Mouse (Mus musculus) heart, embryonic 12.5 days (tissue): ENCODE measurements around the gene Rcan1. TPM values are rescaled to one million over a fixed set of nuclear protein-coding genes. Genes with fewer than 3 reads are reported as not detected.
"Not testable (repeated sequence)": the region's sequence is repeated elsewhere in the genome, so short reads cannot be mapped to it uniquely, and the experiment has no call there.

Experiments used
- ATAC-seq: fragments of 200-750 bp; cut with Nextera tagmentation; 2 replicates; pipeline ENCODE4 v1.8.0; 2017; ENCODE audit warnings: moderate TSS enrichment, moderate library complexity; ENCODE audit not compliant: insufficient number of reproducible peaks, low FRiP score
- H3K27ac ChIP-seq: fragments of 300-500 bp; sonication (generic); 2 replicates; pipeline ENCODE4 v1.5.1; 2016; ENCODE audit warnings: mild to moderate bottlenecking, moderate library complexity; ENCODE audit not compliant: poor library complexity, severe bottlenecking
- H3K27me3 ChIP-seq: fragments of 300-500 bp; sonication (generic); replicated peaks from 2 replicates; pipeline ENCODE4 v1.6.1; 2016; ENCODE audit warnings: mild to moderate bottlenecking, moderate library complexity
- H3K36me3 ChIP-seq: fragments of 300-500 bp; sonication (generic); 2 replicates; pipeline ENCODE4 v1.6.1; 2016; ENCODE audit warnings: mild to moderate bottlenecking, moderate library complexity
- H3K4me1 ChIP-seq: fragments of 300-500 bp; sonication (generic); replicated peaks from 2 replicates; pipeline ENCODE4 v1.6.1; 2016; ENCODE audit warnings: mild to moderate bottlenecking
- H3K4me2 ChIP-seq: fragments of 300-500 bp; sonication (generic); 2 replicates; pipeline ENCODE4 v1.6.1; 2016; ENCODE audit warnings: mild to moderate bottlenecking, moderate library complexity
- H3K4me3 ChIP-seq: fragments of 300-500 bp; sonication (generic); 2 replicates; pipeline ENCODE4 v1.5.1; 2016; ENCODE audit warnings: mild to moderate bottlenecking
- H3K9ac ChIP-seq: fragments of 300-500 bp; sonication (generic); 2 replicates; pipeline ENCODE4 v1.6.1; 2016; ENCODE audit warnings: mild to moderate bottlenecking, moderate library complexity
- H3K9me3 ChIP-seq: fragments of 300-500 bp; sonication (generic); replicated peaks from 2 replicates; pipeline ENCODE4 v1.6.1; 2016; ENCODE audit warnings: mild to moderate bottlenecking, moderate library complexity
- WGBS: fragments of 180-500 bp; shearing (Covaris S2); methylation state at CpG from one replicate; pipeline ENCODE4 v1.1.7; 2016; 5-methylcytosine and 5-hydroxymethylcytosine counted together
- polyA plus RNA-seq: library from polyadenylated mRNA; unstranded; fragments of >200 nt; fragmentation: Nextera tagmentation; extraction: Ambion mirVana; gene quantifications from 2 replicates; pipeline ENCODE4 v1.2.1, GENCODE M21; 2016

Rcan1 gene
- polyA plus RNA-seq: 148 and 153 TPM in 2 replicates

DNA sequence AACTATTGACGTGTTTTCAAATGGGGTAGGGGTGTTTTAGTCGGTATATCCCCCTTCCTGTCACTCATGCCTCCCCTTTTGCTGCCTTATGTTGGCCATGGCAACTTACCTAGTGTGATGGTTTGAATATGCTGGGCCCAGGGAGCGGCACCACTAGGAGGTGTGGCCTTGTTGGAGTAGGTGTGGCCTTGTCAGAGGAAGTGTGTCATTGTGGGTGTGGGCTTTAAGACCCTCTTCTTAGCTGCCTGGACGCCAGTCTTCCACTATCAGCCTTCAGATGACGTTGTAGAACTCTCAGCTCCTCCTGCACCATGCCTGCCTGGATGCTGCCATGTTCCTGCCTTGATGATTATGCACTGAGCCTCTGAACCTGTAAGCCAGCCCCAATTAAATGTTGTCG is at the start of gene Rcan1:
TSS of gene Rcan1 (minus strand) at position 162 of the 400 bp plus-strand sequence.
- 66% methylated on average over 6 of the region's 6 CpGs for WGBS
- no peak within 1 kb of the TSS for H3K4me2 ChIP-seq
- H3K9ac ChIP-seq: no peak within 1 kb of the TSS
- H3K4me1 ChIP-seq: 0 out of 2 replicates have a peak, but pooled peaks cover 5% of the 10 kb centered on the region
- ATAC-seq: no peak
- H3K9me3 ChIP-seq: no peaks in the 10 kb centered on the region
- H3K4me3 ChIP-seq: no peak within 1 kb of the TSS
- no peak within 1 kb of the TSS for H3K27ac ChIP-seq
- no peaks in the 10 kb centered on the region for H3K27me3 ChIP-seq
- no peaks in the 10 kb centered on the region for H3K36me3 ChIP-seq

DNA sequence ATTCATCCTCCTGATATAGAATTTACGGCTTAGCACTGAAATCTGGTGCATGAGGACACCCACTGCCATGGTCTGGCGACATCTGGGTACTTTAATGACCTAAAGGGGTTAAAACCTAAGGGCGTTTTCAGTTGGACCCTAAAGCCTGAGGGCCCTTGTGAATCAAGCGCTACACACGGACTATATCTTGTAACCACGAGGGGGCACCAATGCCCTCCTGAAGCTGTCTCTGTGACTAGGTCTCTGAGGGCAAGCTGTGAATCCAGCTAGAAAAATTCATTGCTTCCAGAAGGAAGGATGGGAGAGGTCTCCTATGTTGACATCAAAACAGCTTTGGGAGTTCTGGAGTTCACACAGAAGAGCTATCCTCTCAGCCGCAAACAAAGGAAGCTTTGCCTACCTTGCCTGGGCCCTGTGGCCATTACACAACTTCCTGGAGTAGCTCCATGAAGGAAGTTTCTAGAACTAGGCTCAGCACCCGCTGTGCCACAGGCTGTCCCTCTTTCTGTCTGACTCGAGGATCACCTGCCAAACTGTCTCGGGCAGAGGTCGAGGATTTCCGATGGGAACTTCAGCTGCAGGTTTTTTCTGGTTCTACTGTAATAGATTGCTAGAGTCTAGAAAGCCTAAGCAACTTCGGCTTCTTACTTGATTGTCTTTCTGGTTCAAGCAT is 49.3 kb upstream of the Rcan1 start:
- 48% methylated on average over 13 of the region's 13 CpGs for WGBS
- Histone ChIP-seq H3K4me2 (no peak overlapping the region), H3K4me3 (no peak overlapping the region), H3K27ac (no peak overlapping the region), H3K36me3 (no peaks in the 10 kb centered on the region), H3K9ac (no peak overlapping the region), H3K9me3 (no peaks in the 10 kb centered on the region), H3K27me3 (peaks cover 30% of the 10 kb centered on the region), H3K4me1 (peaks cover 6% of the 10 kb centered on the region)
- ATAC-seq: no peak

DNA sequence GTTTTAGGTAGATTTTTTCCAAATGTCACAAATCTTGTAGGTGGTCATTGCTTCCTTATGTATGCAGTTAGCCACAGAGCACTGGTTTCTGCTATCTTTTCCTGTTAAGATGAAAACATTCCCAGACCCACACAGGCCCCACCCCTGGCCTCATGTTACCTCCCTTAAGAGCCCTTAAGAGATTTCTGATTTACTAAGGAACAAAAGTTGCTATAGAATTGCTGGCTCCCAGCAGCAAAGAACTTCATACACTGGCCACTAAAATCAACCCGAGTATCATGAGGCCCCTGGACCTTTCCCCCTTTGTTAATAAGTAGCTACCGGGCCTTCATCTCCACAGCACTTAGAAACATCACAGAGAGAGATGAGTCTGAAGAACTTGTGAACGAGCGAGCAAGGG is 48.1 kb upstream of the Rcan1 start:
- WGBS: 53% methylated on average over 4 of the region's 4 CpGs
- ATAC-seq: no peak
- H3K27ac ChIP-seq: no peak overlapping the region
- no peak overlapping the region for H3K9ac ChIP-seq
- no peak overlapping the region for H3K4me2 ChIP-seq
- H3K27me3 ChIP-seq: peaks cover 28% of the 10 kb centered on the region
- peaks cover 6% of the 10 kb centered on the region for H3K4me1 ChIP-seq
- no peak overlapping the region for H3K4me3 ChIP-seq
- no peaks in the 10 kb centered on the region for H3K36me3 ChIP-seq
- H3K9me3 ChIP-seq: no peaks in the 10 kb centered on the region

DNA sequence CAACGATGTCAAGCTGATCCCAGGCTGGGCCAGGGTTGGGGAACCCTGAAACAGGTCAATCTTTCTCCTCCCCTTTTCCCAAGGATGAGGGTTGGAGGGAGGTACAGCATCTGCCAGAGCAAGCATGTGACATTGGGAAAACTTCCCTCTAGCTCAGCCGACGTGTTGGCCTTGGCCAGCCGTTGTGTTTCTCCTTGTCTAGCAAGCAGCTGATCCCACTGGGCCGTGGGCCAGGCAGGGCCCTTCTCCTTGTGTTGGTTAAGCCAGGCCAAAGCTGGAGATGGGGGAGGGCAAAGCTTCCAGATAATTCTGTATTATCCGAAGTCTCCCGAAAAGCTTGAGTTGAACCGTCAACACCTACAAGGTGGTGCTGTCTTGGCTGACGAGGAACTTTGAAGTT is 45.5 kb upstream of the Rcan1 start:
- peak; percentile 45; the same call in 1 of the 2 replicates for ATAC-seq
- Histone ChIP-seq H3K4me1 (peaks cover 6% of the 10 kb centered on the region), H3K9me3 (no peaks in the 10 kb centered on the region), H3K27ac (no peak overlapping the region), H3K36me3 (no peaks in the 10 kb centered on the region), H3K4me3 (no peak overlapping the region), H3K27me3 (peaks cover 24% of the 10 kb centered on the region; the same call in 1 of the 2 replicates), H3K9ac (no peak overlapping the region), H3K4me2 (no peak overlapping the region)
- 46% methylated on average over 9 of the region's 9 CpGs for WGBS

DNA sequence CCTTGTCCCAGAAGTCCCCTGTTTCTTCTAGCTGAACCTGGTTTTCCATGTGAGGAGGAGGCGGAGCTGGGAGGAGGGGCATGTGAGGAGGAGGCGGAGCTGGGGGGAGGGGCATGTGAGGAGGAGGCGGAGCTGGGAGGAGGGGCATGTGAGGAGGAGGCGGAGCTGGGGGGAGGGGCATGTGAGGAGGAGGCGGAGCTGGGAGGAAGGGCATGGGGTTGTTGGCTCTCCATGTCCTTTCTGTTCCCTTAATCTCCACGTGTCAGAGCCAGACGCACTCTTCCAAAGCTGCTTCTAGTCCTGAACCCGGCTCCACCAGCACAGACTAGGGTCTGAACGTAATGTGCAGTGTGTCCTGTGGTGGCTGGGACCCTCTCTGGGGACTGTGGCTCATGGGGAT is 44.2 kb upstream of the Rcan1 start:
- ATAC-seq: not testable (repeated sequence)
- WGBS: 64% methylated on average over 9 of the region's 9 CpGs

DNA sequence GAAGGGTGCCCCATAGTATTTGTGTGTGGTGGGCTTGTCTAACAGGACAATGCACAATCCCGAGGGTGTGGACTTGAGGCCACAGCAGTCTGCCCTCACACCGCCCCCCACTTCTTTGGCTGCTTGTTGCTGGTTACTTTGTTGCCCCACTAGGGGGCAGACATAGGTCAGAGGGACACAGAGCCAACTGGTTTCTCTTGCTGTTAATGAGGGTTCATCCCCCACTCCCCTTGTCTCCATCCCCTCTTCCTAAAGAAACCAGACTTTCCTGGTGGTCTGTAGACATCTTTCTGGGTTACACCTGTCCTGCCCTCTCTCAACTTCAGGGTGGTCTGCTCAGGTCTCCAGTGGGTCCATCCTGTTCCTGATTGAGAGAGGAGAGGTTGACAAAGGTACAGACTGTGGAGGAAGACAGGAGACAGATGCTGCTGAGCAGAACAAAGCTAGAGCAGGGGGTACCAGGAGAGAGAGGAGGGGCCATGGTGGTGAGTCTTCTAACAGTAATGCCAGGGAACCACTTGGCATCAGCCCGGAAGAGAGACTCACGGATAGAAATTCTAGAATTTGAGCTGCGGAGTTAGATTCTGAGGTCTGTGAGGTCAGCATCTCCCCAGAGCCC is 41.2 kb upstream of the Rcan1 start:
- peaks cover 6% of the 10 kb centered on the region for H3K4me1 ChIP-seq
- ATAC-seq: no peak
- peaks cover 16% of the 10 kb centered on the region for H3K27me3 ChIP-seq
- H3K4me2 ChIP-seq: no peak overlapping the region
- WGBS: 58% methylated on average over 5 of the region's 5 CpGs
- H3K36me3 ChIP-seq: no peaks in the 10 kb centered on the region
- H3K9me3 ChIP-seq: no peaks in the 10 kb centered on the region
- no peak overlapping the region for H3K9ac ChIP-seq
- no peak overlapping the region for H3K4me3 ChIP-seq
- H3K27ac ChIP-seq: no peak overlapping the region

More for the DNA sequence above, 44.2 kb upstream of the Rcan1 start:
- not testable (repeated sequence) for H3K9me3 ChIP-seq, H3K36me3 ChIP-seq, H3K4me2 ChIP-seq, H3K4me3 ChIP-seq, H3K4me1 ChIP-seq, H3K27ac ChIP-seq, H3K9ac ChIP-seq
- peaks cover 16% of the 10 kb centered on the region for H3K27me3 ChIP-seq

DNA sequence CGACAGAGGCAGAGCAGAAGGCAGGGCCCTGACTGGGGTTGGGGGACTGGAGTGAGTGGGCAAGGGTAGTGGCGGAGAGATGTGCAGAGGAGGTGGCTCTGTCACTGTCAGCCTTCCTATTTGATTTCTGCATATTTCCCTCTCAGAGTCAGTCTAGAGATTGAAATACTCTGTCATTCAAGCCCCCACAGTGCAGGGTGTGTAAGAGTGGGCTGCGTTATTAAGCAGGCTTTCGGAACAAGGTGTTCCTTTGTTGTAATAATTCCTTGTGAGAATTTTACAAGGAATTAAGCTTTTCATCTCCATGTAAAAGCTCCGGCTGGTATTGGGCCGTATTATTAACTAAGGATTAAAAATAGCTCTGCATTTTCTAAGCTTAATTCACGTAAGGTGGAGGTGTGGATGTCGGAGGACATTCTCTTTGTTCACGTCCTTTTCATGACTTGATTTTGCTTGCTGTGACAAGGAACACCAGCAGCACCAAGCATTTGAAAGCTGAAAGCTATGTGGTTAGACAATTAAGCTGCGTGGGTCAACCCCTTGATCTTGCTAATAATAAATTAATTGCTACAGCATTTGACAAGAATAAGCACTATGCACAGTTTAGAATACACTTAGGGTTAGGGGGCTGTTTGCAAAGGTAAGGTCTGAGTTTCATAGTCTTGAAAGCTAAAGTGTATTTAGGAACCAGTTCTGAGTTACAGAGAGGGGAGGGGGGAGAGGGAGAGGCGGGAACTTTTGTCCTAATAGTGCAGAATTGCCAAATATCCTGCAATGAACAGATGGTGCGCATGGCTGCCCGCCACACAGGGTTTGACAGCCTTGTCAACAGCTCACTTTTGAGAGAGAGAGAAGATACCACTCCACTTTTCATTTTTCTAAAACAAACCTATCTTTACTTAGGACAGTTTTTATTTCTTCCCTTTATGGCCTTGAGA is 40.4 kb upstream of the Rcan1 start:
- no peak overlapping the region for H3K27ac ChIP-seq

DNA sequence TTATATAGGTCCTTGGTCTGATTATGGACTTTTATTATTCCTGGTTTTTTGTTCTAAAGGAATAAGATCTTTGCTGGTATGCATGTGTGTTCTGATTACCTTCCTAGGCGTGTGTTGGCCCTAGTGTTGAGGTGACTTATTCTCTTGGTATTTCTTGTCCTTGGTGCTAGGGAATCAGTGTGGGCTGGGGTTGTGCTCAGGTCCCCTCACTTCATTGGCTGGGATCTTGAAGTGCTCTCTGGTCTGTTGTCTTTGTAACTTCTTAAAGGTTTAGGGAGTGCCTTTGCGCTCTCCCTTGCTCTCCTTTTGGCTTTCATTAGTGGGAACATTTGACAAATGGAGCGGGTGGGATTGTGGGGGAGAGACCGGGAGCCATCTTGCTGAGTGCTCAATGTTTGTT is 36.9 kb upstream of the Rcan1 start:
- Histone ChIP-seq H3K9ac (no peak overlapping the region), H3K27ac (no peak overlapping the region), H3K27me3 (peaks cover 12% of the 10 kb centered on the region), H3K4me2 (no peak overlapping the region), H3K36me3 (no peaks in the 10 kb centered on the region), H3K4me1 (no peaks in the 10 kb centered on the region), H3K9me3 (no peaks in the 10 kb centered on the region), H3K4me3 (no peak overlapping the region)
- no peak for ATAC-seq
- 74% methylated on average over 4 of the region's 4 CpGs for WGBS

More for the DNA sequence above, 40.4 kb upstream of the Rcan1 start:
- Histone ChIP-seq H3K27me3 (peaks cover 16% of the 10 kb centered on the region), H3K4me1 (peaks cover 3% of the 10 kb centered on the region), H3K4me3 (no peak overlapping the region), H3K36me3 (no peaks in the 10 kb centered on the region), H3K4me2 (no peak overlapping the region), H3K9ac (no peak overlapping the region), H3K9me3 (no peaks in the 10 kb centered on the region)
- WGBS: 72% methylated on average over 13 of the region's 13 CpGs
- no peak for ATAC-seq

DNA sequence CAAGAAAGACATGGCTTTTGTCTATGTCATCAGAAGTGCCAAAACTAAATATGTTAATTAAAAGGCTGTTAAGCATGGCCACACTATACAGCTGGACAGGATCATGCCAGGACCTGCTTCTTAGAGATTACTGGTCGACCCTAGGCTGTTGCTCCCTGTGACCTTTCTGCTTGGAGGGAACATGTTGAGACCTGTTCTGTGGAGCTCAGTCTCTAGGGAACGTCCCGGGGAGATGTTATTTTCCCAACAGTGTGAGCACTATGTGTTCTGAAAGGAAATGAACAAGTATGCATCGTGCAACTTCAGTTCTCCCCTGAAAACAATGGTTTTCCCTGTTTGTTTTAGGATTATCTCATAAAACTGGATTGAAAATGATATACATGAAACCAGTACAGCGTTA is 32.4 kb upstream of the Rcan1 start:
- H3K27me3 ChIP-seq: peaks cover 39% of the 10 kb centered on the region
- no peaks in the 10 kb centered on the region for H3K9me3 ChIP-seq
- peaks cover 8% of the 10 kb centered on the region for H3K4me1 ChIP-seq
- no peak overlapping the region for H3K27ac ChIP-seq
- no peaks in the 10 kb centered on the region for H3K36me3 ChIP-seq
- no peak overlapping the region for H3K4me2 ChIP-seq
- WGBS: 52% methylated on average over 5 of the region's 5 CpGs
- H3K4me3 ChIP-seq: no peak overlapping the region
- no peak for ATAC-seq
- H3K9ac ChIP-seq: no peak overlapping the region

DNA sequence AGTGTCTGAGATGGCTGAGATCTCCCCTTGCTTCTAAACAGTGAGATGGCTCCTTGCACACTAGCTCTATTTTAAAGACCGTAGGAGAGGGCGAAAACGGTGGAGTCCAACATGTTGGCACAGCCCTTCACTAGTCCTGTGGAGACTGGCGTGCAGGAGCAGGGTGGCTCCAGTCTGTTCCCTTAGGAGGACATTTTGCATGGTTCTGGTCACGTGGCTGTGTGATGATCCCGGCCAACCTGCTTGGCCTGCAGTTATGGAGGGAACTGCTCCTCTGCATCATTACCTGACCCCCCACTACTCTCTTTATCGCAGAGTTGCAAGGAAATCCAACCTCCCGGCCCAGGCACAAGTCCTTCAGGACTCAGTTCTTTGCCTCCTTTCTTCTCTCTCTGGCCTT is 29.9 kb upstream of the Rcan1 start:
- 80% methylated on average over 8 of the region's 8 CpGs for WGBS
- no peak for ATAC-seq
- Histone ChIP-seq H3K4me3 (no peak overlapping the region), H3K27me3 (peaks cover 57% of the 10 kb centered on the region), H3K9me3 (no peaks in the 10 kb centered on the region), H3K36me3 (no peaks in the 10 kb centered on the region), H3K4me2 (no peak overlapping the region), H3K27ac (no peak overlapping the region), H3K4me1 (peaks cover 9% of the 10 kb centered on the region), H3K9ac (no peak overlapping the region)

DNA sequence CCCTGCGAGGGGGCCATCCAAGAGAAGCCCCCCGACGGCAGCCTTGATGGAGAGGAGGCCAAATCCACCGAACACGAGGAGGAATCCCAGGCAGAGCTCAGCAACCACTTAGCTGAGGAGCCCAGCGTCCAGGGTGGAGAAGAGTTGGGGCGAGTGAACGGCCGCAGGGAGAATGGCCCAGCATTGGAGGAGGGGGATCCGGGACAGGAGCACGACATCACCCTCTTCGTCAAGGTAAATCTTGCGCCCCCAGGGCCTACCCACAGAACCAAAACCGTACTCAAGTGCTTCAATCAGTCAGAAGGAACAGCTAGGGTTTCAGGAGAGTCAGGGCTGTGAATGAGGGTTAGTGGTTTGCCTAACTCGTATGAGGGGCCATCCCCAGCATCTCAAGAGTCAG is 28.7 kb upstream of the Rcan1 start:
- H3K9ac ChIP-seq: peak overlapping the region; percentile 50; the same call in 1 of the 2 replicates
- 18% methylated on average over 15 of the region's 15 CpGs for WGBS

More for the DNA sequence above, 28.7 kb upstream of the Rcan1 start:
- H3K4me3 ChIP-seq: peak overlapping the region; percentile 51
- peaks cover 53% of the 10 kb centered on the region for H3K27me3 ChIP-seq
- no peaks in the 10 kb centered on the region for H3K36me3 ChIP-seq
- H3K9me3 ChIP-seq: no peaks in the 10 kb centered on the region
- no peak for ATAC-seq
- H3K4me1 ChIP-seq: peaks cover 12% of the 10 kb centered on the region
- peak overlapping the region; percentile 82 for H3K4me2 ChIP-seq
- no peak overlapping the region for H3K27ac ChIP-seq
